Mouse (Mus musculus): ENCODE measurements around the gene Synpo2. TPM values are rescaled to one million over a fixed set of nuclear protein-coding genes. Genes with fewer than 3 reads are reported as not detected.

The Synpo2 gene
- polyA plus RNA-seq, 1 experiment from 2014 or later = 19.9 TPM

DNA sequence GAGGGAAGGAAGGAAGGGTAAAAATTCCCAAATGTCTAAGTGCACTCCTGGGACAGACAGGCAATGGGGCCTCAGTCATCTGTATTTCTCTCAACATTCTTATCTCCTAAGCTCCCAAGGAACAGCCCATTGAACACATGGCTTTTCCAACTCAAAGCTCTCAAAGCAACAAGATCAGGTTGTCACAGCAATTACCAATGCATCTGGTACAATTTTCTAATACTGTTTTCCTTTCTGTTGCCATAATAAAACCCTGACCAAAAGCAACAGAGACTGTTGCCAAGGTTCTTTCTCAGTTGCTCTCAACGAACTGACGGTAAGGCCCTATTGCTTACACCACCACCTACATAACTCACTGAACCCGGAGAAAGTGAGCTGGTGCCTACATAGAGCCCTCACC lies 8.7 kb downstream of the Synpo2 start:
- Histone ChIP-seq H3K4me1 (replicated peaks; ENCODE audit: control insufficient read depth, insufficient read depth) (no peaks in the 10 kb centered on the region), H3K4me3 (ENCODE audit: low read depth, low read length) (no peak overlapping the region), H3K4me2 (replicated peaks; ENCODE audit: low read depth) (no peak overlapping the region), H3K9me3 (ENCODE audit: control insufficient read depth, low read length) (no peaks in the 10 kb centered on the region), H3K9ac (ENCODE audit: low read length) (no peak overlapping the region), H3K36me3 (ENCODE audit: control insufficient read depth, insufficient read depth, low read length) (no peaks in the 10 kb centered on the region), H3K27ac (replicated peaks) (no peak overlapping the region), H3K27me3 (ENCODE audit: control insufficient read depth, insufficient read depth, low read length) (no peaks in the 10 kb centered on the region)
- ATAC-seq (ENCODE audit: low FRiP score, low TSS enrichment) (no peak), DNase-seq (ENCODE audit: low spot score) (no peak)
- TF ChIP-seq EP300 (optimal IDR thresholded peaks at IDR 0.05) (no peak), CTCF (IDR thresholded peaks at IDR 0.05; ENCODE audit: low read depth) (no peak)
- 81% methylated on average over 3 of the region's 3 CpGs for WGBS

DNA sequence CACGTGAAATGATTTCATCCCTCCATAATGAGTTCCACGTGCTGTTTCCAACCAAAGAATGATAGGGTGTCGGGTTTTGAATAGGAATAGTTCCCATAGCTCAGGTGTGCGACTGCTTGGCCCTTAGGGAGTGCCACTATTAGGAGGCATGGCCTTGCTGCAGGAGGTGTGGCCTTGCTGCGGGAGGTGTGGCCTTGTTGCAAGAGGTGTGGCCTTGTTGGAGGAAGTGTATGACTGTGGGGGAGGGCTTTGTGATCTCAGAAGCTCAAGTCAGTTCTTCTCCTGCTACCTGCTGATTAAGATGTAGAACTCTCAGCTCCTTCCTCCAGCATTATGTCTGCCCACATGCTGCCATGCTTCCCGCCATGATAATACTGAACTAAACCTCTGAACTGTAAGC lies 17.3 kb downstream of the Synpo2 start:
- Histone ChIP-seq H3K27me3 (ENCODE audit: control insufficient read depth, insufficient read depth, low read length) (no peaks in the 10 kb centered on the region), H3K4me2 (replicated peaks; ENCODE audit: low read depth) (no peak overlapping the region), H3K4me3 (ENCODE audit: low read depth, low read length) (no peak overlapping the region), H3K4me1 (replicated peaks; ENCODE audit: control insufficient read depth, insufficient read depth) (no peaks in the 10 kb centered on the region), H3K9ac (ENCODE audit: low read length) (no peak overlapping the region), H3K36me3 (ENCODE audit: control insufficient read depth, insufficient read depth, low read length) (no peaks in the 10 kb centered on the region), H3K9me3 (ENCODE audit: control insufficient read depth, low read length) (no peaks in the 10 kb centered on the region), H3K27ac (replicated peaks) (no peak overlapping the region)
- ATAC-seq (ENCODE audit: low FRiP score, low TSS enrichment) (peak; percentile 74; the same call in 1 of the 2 replicates), DNase-seq (ENCODE audit: low spot score) (peak; percentile 36)
- WGBS = 54% methylated on average over 6 of the region's 6 CpGs
- no peak for TF ChIP-seq CTCF (IDR thresholded peaks at IDR 0.05; ENCODE audit: low read depth)
- TF ChIP-seq EP300 (optimal IDR thresholded peaks at IDR 0.05) = no peak

DNA sequence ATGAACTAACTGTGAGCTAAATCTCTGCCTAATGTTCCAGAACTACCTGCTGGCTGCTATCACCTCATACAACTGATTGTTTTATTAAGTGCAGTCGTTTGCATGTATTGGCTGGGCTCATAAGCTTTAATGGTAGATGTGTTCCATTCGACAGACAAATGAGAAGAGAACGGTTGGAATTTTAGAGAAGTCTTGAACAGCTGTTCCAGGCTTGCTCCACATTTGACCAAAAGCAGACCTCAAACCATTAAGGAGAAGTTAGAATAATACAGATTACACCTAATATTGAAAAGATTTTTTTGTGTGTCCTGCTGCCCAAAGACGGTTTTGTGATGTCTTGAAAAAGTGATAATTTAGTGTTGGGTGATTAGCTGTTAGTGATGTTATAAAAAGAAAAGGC lies 27.1 kb downstream of the Synpo2 start:
- DNase-seq (ENCODE audit: low spot score) (no peak), ATAC-seq (ENCODE audit: low FRiP score, low TSS enrichment) (no peak)
- Histone ChIP-seq H3K9ac (ENCODE audit: low read length) (no peak overlapping the region), H3K4me3 (ENCODE audit: low read depth, low read length) (no peak overlapping the region), H3K4me1 (replicated peaks; ENCODE audit: control insufficient read depth, insufficient read depth) (0 out of 2 replicates have a peak, but pooled peaks cover 3% of the 10 kb centered on the region), H3K27me3 (ENCODE audit: control insufficient read depth, insufficient read depth, low read length) (no peaks in the 10 kb centered on the region), H3K9me3 (ENCODE audit: control insufficient read depth, low read length) (no peaks in the 10 kb centered on the region), H3K36me3 (ENCODE audit: control insufficient read depth, insufficient read depth, low read length) (no peaks in the 10 kb centered on the region), H3K27ac (replicated peaks) (no peak overlapping the region), H3K4me2 (replicated peaks; ENCODE audit: low read depth) (no peak overlapping the region)
- 45% methylated on average over 4 of the region's 4 CpGs for WGBS
- TF ChIP-seq EP300 (optimal IDR thresholded peaks at IDR 0.05) = no peak
- no peak for TF ChIP-seq CTCF (IDR thresholded peaks at IDR 0.05; ENCODE audit: low read depth)

DNA sequence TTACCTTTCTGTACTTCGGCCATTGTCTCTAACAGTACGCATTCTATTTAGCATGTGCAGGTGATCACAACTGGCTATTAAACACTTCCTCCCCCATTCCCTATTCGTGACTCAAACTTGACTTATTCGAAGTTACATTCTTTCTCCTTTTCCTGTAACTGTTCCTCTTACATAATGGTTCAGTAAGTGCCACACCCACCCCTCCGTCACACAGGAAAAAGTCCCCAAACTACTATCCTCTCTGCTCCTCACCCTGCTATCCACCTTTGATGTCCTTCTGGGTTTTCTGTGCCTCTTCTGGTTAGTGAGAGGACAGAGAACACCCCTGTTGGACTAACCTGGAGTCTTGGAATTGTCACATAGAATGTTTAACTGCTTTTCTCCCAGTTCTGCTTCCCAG lies 28.6 kb downstream of the Synpo2 start:
- Histone ChIP-seq H3K9ac (ENCODE audit: low read length) (no peak overlapping the region), H3K4me3 (ENCODE audit: low read depth, low read length) (no peak overlapping the region), H3K4me2 (replicated peaks; ENCODE audit: low read depth) (no peak overlapping the region), H3K27me3 (ENCODE audit: control insufficient read depth, insufficient read depth, low read length) (no peaks in the 10 kb centered on the region), H3K27ac (replicated peaks) (peak overlapping the region; percentile 53; the same call in 1 of the 2 replicates), H3K9me3 (ENCODE audit: control insufficient read depth, low read length) (no peaks in the 10 kb centered on the region), H3K36me3 (ENCODE audit: control insufficient read depth, insufficient read depth, low read length) (no peaks in the 10 kb centered on the region), H3K4me1 (replicated peaks; ENCODE audit: control insufficient read depth, insufficient read depth) (0 out of 2 replicates have a peak, but pooled peaks cover 3% of the 10 kb centered on the region)
- TF ChIP-seq EP300 (optimal IDR thresholded peaks at IDR 0.05) (no peak), CTCF (IDR thresholded peaks at IDR 0.05; ENCODE audit: low read depth) (no peak)
- ATAC-seq (ENCODE audit: low FRiP score, low TSS enrichment) (no peak), DNase-seq (ENCODE audit: low spot score) (no peak)
- WGBS = 54% methylated on average over 5 of the region's 5 CpGs

DNA sequence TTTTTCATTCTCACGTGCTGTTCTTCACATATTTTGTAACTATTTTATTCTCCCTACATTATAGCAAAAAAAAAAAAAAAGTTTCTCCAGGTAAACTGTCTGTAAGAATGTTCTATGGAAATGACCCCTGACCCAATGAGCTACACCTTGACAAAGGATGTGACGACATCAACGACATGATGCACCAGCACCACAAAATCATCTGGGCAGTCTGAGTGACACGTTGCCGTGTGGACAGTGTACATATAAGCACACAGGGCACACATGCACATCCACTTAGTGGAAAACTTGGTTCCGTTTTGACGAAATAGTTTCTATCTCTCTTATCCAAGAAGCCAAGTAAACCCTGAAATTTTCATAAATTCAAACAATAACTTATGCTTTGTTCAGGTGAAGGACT lies 30.5 kb downstream of the Synpo2 start:
- WGBS = 49% methylated on average over 7 of the region's 7 CpGs
- Histone ChIP-seq H3K27ac (replicated peaks) (peak overlapping the region; percentile 86), H3K4me3 (ENCODE audit: low read depth, low read length) (no peak overlapping the region), H3K4me2 (replicated peaks; ENCODE audit: low read depth) (peak overlapping the region; percentile 28), H3K27me3 (ENCODE audit: control insufficient read depth, insufficient read depth, low read length) (no peaks in the 10 kb centered on the region), H3K9me3 (ENCODE audit: control insufficient read depth, low read length) (no peaks in the 10 kb centered on the region), H3K4me1 (replicated peaks; ENCODE audit: control insufficient read depth, insufficient read depth) (0 out of 2 replicates have a peak, but pooled peaks cover 3% of the 10 kb centered on the region), H3K36me3 (ENCODE audit: control insufficient read depth, insufficient read depth, low read length) (no peaks in the 10 kb centered on the region), H3K9ac (ENCODE audit: low read length) (no peak overlapping the region)
- DNase-seq (ENCODE audit: low spot score) = no peak
- no peak for ATAC-seq (ENCODE audit: low FRiP score, low TSS enrichment)
- TF ChIP-seq CTCF (IDR thresholded peaks at IDR 0.05; ENCODE audit: low read depth) = no peak
- TF ChIP-seq EP300 (optimal IDR thresholded peaks at IDR 0.05) = no peak

DNA sequence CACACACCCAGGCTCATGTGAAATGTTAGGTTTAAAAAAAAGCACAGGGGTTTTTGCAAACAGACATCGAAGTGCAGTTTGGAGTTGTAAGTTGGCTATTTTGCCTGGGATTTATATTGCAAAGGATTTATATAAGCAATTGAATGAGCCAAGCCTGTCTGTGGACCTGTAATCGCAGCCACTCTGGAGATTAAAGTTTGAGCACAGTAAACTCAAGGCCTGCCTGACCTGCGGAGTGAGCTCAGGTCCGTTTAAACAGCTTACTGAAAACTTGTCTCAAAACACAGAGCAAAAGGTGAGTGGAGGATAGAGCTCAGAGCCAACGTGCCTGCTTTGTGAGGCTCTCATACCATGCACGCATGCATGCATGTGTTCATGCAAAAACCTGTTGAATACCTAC lies 30.9 kb downstream of the Synpo2 start:
- WGBS = 12% methylated on average over 6 of the region's 6 CpGs
- no peak overlapping the region for H3K4me3 ChIP-seq (ENCODE audit: low read depth, low read length)
- H3K36me3 ChIP-seq (ENCODE audit: control insufficient read depth, insufficient read depth, low read length) = no peaks in the 10 kb centered on the region
- H3K27me3 ChIP-seq (ENCODE audit: control insufficient read depth, insufficient read depth, low read length) = no peaks in the 10 kb centered on the region
- peak overlapping the region; percentile 86 for H3K27ac ChIP-seq (replicated peaks)
- ATAC-seq (ENCODE audit: low FRiP score, low TSS enrichment) (no peak; the same call in 1 of the 2 replicates), DNase-seq (ENCODE audit: low spot score) (peak; percentile 20)
- 0 out of 2 replicates have a peak, but pooled peaks cover 3% of the 10 kb centered on the region for H3K4me1 ChIP-seq (replicated peaks; ENCODE audit: control insufficient read depth, insufficient read depth)
- peak overlapping the region; percentile 28 for H3K4me2 ChIP-seq (replicated peaks; ENCODE audit: low read depth)
- no peak overlapping the region for H3K9ac ChIP-seq (ENCODE audit: low read length)
- TF ChIP-seq EP300 (optimal IDR thresholded peaks at IDR 0.05) = no peak
- TF ChIP-seq CTCF (IDR thresholded peaks at IDR 0.05; ENCODE audit: low read depth) = no peak
- H3K9me3 ChIP-seq (ENCODE audit: control insufficient read depth, low read length) = no peaks in the 10 kb centered on the region
